Mouse (Mus musculus): ENCODE measurements around the gene Utp15.
A peak's percentile ranks its signal among the peaks of the same experiment; 100 is the strongest.

Utp15 gene

GRCm38 (mm10) chr13:98262636-98263457, at the start of gene Utp15, which contains the start of gene Ankra2:
Utp15 (minus strand) TSS chr13:98263041.
Ankra2 (plus strand) TSS chr13:98263074.
- DNase-seq, result peak; percentile 98

GRCm38 (mm10) chr13:98311597-98311996, 48.8 kb upstream of the Utp15 start:
- no peak for DNase-seq

- DNase-seq, result no peak
Measured at GRCm38 (mm10) chr13:98308724-98309123, 45.9 kb upstream of the Utp15 start.

- DNase-seq, result no peak
Measured at GRCm38 (mm10) chr13:98308004-98308403, 45.2 kb upstream of the Utp15 start.

- no peak for DNase-seq
Measured at GRCm38 (mm10) chr13:98306852-98307475, 44.1 kb upstream of the Utp15 start.

GRCm38 (mm10) chr13:98306393-98306792, 43.6 kb upstream of the Utp15 start:
- DNase-seq, result no peak

- no peak for DNase-seq
Measured at GRCm38 (mm10) chr13:98305257-98305656, 42.4 kb upstream of the Utp15 start.

GRCm38 (mm10) chr13:98298833-98299758, 36.3 kb upstream of the Utp15 start:
- DNase-seq, result peak; percentile 51

- no peak for DNase-seq
Measured at GRCm38 (mm10) chr13:98297883-98298482, 35.1 kb upstream of the Utp15 start.

GRCm38 (mm10) chr13:98296072-98296471, 33.2 kb upstream of the Utp15 start:
- no peak for DNase-seq

- DNase-seq, result no peak
Measured at GRCm38 (mm10) chr13:98291712-98292111, 28.9 kb upstream of the Utp15 start.

- no peak for DNase-seq
Measured at GRCm38 (mm10) chr13:98290719-98291118, 27.9 kb upstream of the Utp15 start.

- DNase-seq, result no peak
Measured at GRCm38 (mm10) chr13:98280990-98281650, 18.3 kb upstream of the Utp15 start.

GRCm38 (mm10) chr13:98279686-98280085, 16.8 kb upstream of the Utp15 start, which contains the start of gene Gm21976:
Gm21976 (plus strand) TSS chr13:98279887.
- DNase-seq, result no peak

- DNase-seq, result no peak
Measured at GRCm38 (mm10) chr13:98277501-98277900, 14.7 kb upstream of the Utp15 start.

- no peak for DNase-seq
Measured at GRCm38 (mm10) chr13:98276253-98276652, 13.4 kb upstream of the Utp15 start.

- no peak for DNase-seq
Measured at GRCm38 (mm10) chr13:98275646-98276045, 12.8 kb upstream of the Utp15 start.

- DNase-seq, result no peak
Measured at GRCm38 (mm10) chr13:98274023-98274422, 11.2 kb upstream of the Utp15 start.

- DNase-seq, result no peak
Measured at GRCm38 (mm10) chr13:98264111-98264510, 1.3 kb upstream of the Utp15 start.

- no peak for DNase-seq
Measured at GRCm38 (mm10) chr13:98263458-98263987, 682 bp upstream of the Utp15 start.

- no peak for DNase-seq
Measured at GRCm38 (mm10) chr13:98254921-98255320, 7.9 kb downstream of the Utp15 start.

GRCm38 (mm10) chr13:98249594-98249993, 13.2 kb downstream of the Utp15 start:
- no peak for DNase-seq
